Mouse (Mus musculus): ENCODE measurements at regions not wholly inside any gene's neighbourhood (a gene's known extent, or its start where the extent isn't known, plus 50 kb on each side); places are given as distances from the start of the nearest gene placed in this dataset.

GRCm38 (mm10) chr14:17347286-17347685 lies 312.8 kb upstream of the Thrb start:
- DNase-seq (ENCODE audit: low spot score in 2 of 2) = no peak

GRCm38 (mm10) chr14:17352324-17353037 lies 307.6 kb upstream of the Thrb start:
- no peak for DNase-seq (ENCODE audit: low spot score in 2 of 2)

GRCm38 (mm10) chr14:17361910-17362309 lies 298.2 kb upstream of the Thrb start:
- no peak for DNase-seq (ENCODE audit: low spot score in 2 of 2)

- DNase-seq (ENCODE audit: low spot score in 2 of 2) = peak in 1 of 2 experiments; percentile 27
Observed at GRCm38 (mm10) chr14:17402751-17403479, 257.1 kb upstream of the Thrb start.

- peak in 1 of 2 experiments; percentile 29 for DNase-seq (ENCODE audit: low spot score in 2 of 2)
Observed at GRCm38 (mm10) chr14:17405551-17406336, 254.3 kb upstream of the Thrb start.

GRCm38 (mm10) chr14:17406879-17407278 lies 253.2 kb upstream of the Thrb start:
- DNase-seq (ENCODE audit: low spot score in 2 of 2) = no peak

GRCm38 (mm10) chr14:17408343-17408742 lies 251.7 kb upstream of the Thrb start:
- no peak for DNase-seq (ENCODE audit: low spot score in 2 of 2)

GRCm38 (mm10) chr14:17408813-17409212 lies 251.2 kb upstream of the Thrb start:
- no peak for DNase-seq (ENCODE audit: low spot score in 2 of 2)

GRCm38 (mm10) chr14:17409497-17409896 lies 250.6 kb upstream of the Thrb start:
- DNase-seq (ENCODE audit: low spot score in 2 of 2) = no peak

GRCm38 (mm10) chr14:17410752-17411151 lies 249.3 kb upstream of the Thrb start:
- DNase-seq (ENCODE audit: low spot score in 2 of 2) = no peak

GRCm38 (mm10) chr14:17411299-17411698 lies 248.8 kb upstream of the Thrb start:
- no peak for DNase-seq (ENCODE audit: low spot score in 2 of 2)

- DNase-seq (ENCODE audit: low spot score in 2 of 2) = no peak
Observed at GRCm38 (mm10) chr14:17414246-17414888, 245.7 kb upstream of the Thrb start.

- no peak for DNase-seq (ENCODE audit: low spot score in 2 of 2)
Observed at GRCm38 (mm10) chr14:17427751-17428150, 232.3 kb upstream of the Thrb start.

- no peak for DNase-seq (ENCODE audit: low spot score in 2 of 2)
Observed at GRCm38 (mm10) chr14:17429157-17429556, 230.9 kb upstream of the Thrb start.

- DNase-seq (ENCODE audit: low spot score in 2 of 2) = no peak
Observed at GRCm38 (mm10) chr14:17433346-17433745, 226.7 kb upstream of the Thrb start.

GRCm38 (mm10) chr14:17457946-17458345 lies 202.1 kb upstream of the Thrb start:
- no peak for DNase-seq (ENCODE audit: low spot score in 2 of 2)

- DNase-seq (ENCODE audit: low spot score in 2 of 2) = no peak
Observed at GRCm38 (mm10) chr14:17478963-17479362, 181.1 kb upstream of the Thrb start.

GRCm38 (mm10) chr14:17484866-17485265 lies 175.2 kb upstream of the Thrb start:
- DNase-seq (ENCODE audit: low spot score in 2 of 2) = no peak

- no peak for DNase-seq (ENCODE audit: low spot score in 2 of 2)
Observed at GRCm38 (mm10) chr14:17513756-17514155, 146.3 kb upstream of the Thrb start.

GRCm38 (mm10) chr14:17522696-17523095 lies 137.4 kb upstream of the Thrb start:
- DNase-seq (ENCODE audit: low spot score in 2 of 2) = no peak

GRCm38 (mm10) chr14:17523916-17524315 lies 136.1 kb upstream of the Thrb start:
- no peak for DNase-seq (ENCODE audit: low spot score in 2 of 2)

- DNase-seq (ENCODE audit: low spot score in 2 of 2) = no peak
Observed at GRCm38 (mm10) chr14:17539322-17539721, 120.7 kb upstream of the Thrb start.

Data from frontal cortex, postnatal 25 days (tissue).